22 mouse cellular contexts compared by ENCODE assay signal in the genomic region with DNA sequence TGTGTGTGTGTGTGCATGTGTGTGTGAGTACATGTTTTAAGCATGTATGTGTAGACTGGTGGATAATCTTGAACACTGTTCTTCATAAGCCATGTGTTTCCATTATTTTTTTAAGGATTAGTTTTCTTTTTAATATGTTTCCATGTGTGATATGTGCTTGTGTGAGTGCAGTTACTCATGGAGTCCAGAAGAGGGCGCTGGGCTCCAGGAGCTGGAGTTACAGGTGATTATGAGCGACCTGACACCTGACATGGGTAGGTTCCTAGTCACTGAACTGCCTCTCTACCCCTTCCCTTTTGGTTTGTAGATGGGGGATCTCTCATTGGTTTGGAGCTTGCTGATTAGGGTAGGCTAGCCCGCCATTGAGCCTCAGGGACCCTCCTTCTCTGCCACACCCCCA. TPM values are rescaled to one million over a fixed set of nuclear protein-coding genes. Genes with fewer than 3 reads are reported as not detected.
DNase-seq lines count a peak whose midpoint lies in the region; ATAC-seq and TF ChIP-seq lines count a peak whose summit lies in the region.
"Had no signal": no experiment of that assay in that cellular context is flagged by ENCODE, and none has a peak within 500 bp of the region (broad histone marks: within the 10 kb centered on the region; RNA-seq: fewer than 3 reads in every experiment).

No protein-coding gene starts in this region.

- no peak; the same call in 1 of the 2 replicates for TF ChIP-seq RAD21 in MEL (IDR thresholded peaks at IDR 0.05; ENCODE audit: low read depth, low read length)

- TF ChIP-seq POLR2A in MEL (IDR thresholded peaks at IDR 0.05; ENCODE audit: control insufficient read depth in 1 of 2, insufficient read depth in 1 of 2, low read depth in 1 of 2, low read length in 2 of 2, poor library complexity in 1 of 2): no peak

- TF ChIP-seq CTCF in intestine, postnatal 0 days (IDR thresholded peaks at IDR 0.05; ENCODE audit: low read depth): peak; percentile 52
- peak; percentile 39; the same call in 1 of the 2 replicates for TF ChIP-seq CTCF in lung, postnatal 0 days (IDR thresholded peaks at IDR 0.05)
- TF ChIP-seq CTCF in MEL (IDR thresholded peaks at IDR 0.05 in 2 of 3, conservative IDR thresholded peaks at IDR 0.05 in 1 of 3; ENCODE audit: control insufficient read depth in 1 of 3, insufficient read depth in 1 of 3, low read depth in 2 of 3, low read length in 3 of 3, poor library complexity in 1 of 3, severe bottlenecking in 1 of 3): peak; percentile 17 to 21 (median 19); a peak in 3 of 6 replicates
- TF ChIP-seq CTCF in stomach, postnatal 0 days (IDR thresholded peaks at IDR 0.05; ENCODE audit: low read depth): peak; percentile 43

- H3K9me3 ChIP-seq in intestine, postnatal 0 days (ENCODE audit: control insufficient read depth): no peaks in the 10 kb centered on the region
- 0 out of 2 replicates have a peak, but pooled peaks cover 3% of the 10 kb centered on the region for H3K9me3 ChIP-seq in intestine, embryonic 15.5 days
- no peaks in the 10 kb centered on the region for H3K9me3 ChIP-seq in lung, postnatal 0 days (ENCODE audit: low read length)
- no peaks in the 10 kb centered on the region for H3K9me3 ChIP-seq in MEL (replicated peaks; ENCODE audit: insufficient read depth, low read length)
- no peaks in the 10 kb centered on the region for H3K9me3 ChIP-seq in stomach, postnatal 0 days (ENCODE audit: control insufficient read depth, low read length)
- H3K9me3 ChIP-seq: embryonic facial prominence, embryonic 13.5 days; forebrain, embryonic 15.5 days; heart, embryonic 12.5 days; hindbrain, embryonic 13.5 days; liver, embryonic 13.5 days; midbrain, embryonic 13.5 days; neural tube, embryonic 13.5 days had no signal

- no peaks in the 10 kb centered on the region for H3K79me2 ChIP-seq in MEL (ENCODE audit: control insufficient read depth, insufficient read depth, low read length, poor library complexity)

- no peak overlapping the region for H3K27ac ChIP-seq in intestine, postnatal 0 days (ENCODE audit: low read depth, low read length)
- H3K27ac ChIP-seq in intestine, embryonic 15.5 days: no peak overlapping the region
- H3K27ac ChIP-seq in lung, postnatal 0 days (ENCODE audit: low read length): no peak overlapping the region
- H3K27ac ChIP-seq in MEL (ENCODE audit: control insufficient read depth, low read depth, low read length): no peak overlapping the region
- no peak overlapping the region for H3K27ac ChIP-seq in stomach, postnatal 0 days (replicated peaks)
- H3K27ac ChIP-seq: embryonic facial prominence, embryonic 13.5 days; forebrain, embryonic 15.5 days; hindbrain, embryonic 13.5 days; kidney, postnatal 0 days; liver, embryonic 13.5 days; midbrain, embryonic 13.5 days; neural tube, embryonic 13.5 days had no signal

- ATAC-seq in intestine, postnatal 0 days: no peak
- no peak for ATAC-seq in intestine, embryonic 15.5 days
- ATAC-seq in lung, postnatal 0 days: no peak
- ATAC-seq in stomach, postnatal 0 days (ENCODE audit: low FRiP score, low TSS enrichment): no peak
- ATAC-seq: forebrain, embryonic 15.5 days; midbrain, embryonic 13.5 days had no signal

- TF ChIP-seq EP300 in lung, postnatal 0 days (IDR thresholded peaks at IDR 0.05): no peak
- TF ChIP-seq EP300 in MEL (IDR thresholded peaks at IDR 0.05; ENCODE audit: low read depth in 1 of 2, low read length in 2 of 2): no peak
- TF ChIP-seq EP300 in stomach, postnatal 0 days (optimal IDR thresholded peaks at IDR 0.05): no peak

- no peak overlapping the region for H3K4me3 ChIP-seq in intestine, postnatal 0 days (ENCODE audit: low read depth, low read length)
- no peak overlapping the region for H3K4me3 ChIP-seq in intestine, embryonic 15.5 days (replicated peaks)
- H3K4me3 ChIP-seq in lung, postnatal 0 days (ENCODE audit: low read depth, low read length): no peak overlapping the region
- no peak overlapping the region for H3K4me3 ChIP-seq in MEL (ENCODE audit: control insufficient read depth in 1 of 2, insufficient read depth in 1 of 2, low read depth in 2 of 2, low read length in 2 of 2)
- H3K4me3 ChIP-seq in stomach, postnatal 0 days (ENCODE audit: low read depth, low read length): no peak overlapping the region
- H3K4me3 ChIP-seq: embryonic facial prominence, embryonic 13.5 days; forebrain, embryonic 15.5 days; heart, embryonic 12.5 days; hindbrain, embryonic 13.5 days; liver, embryonic 13.5 days; midbrain, embryonic 13.5 days; neural tube, embryonic 13.5 days had no signal

- no peak overlapping the region for H3K4me2 ChIP-seq in intestine, postnatal 0 days (replicated peaks; ENCODE audit: low read depth)
- no peak overlapping the region for H3K4me2 ChIP-seq in intestine, embryonic 15.5 days (replicated peaks)
- no peak overlapping the region for H3K4me2 ChIP-seq in lung, postnatal 0 days (replicated peaks; ENCODE audit: low read depth, low read length)
- H3K4me2 ChIP-seq in stomach, postnatal 0 days (replicated peaks; ENCODE audit: low read depth): no peak overlapping the region
- H3K4me2 ChIP-seq: embryonic facial prominence, embryonic 13.5 days; forebrain, embryonic 15.5 days; heart, embryonic 12.5 days; hindbrain, embryonic 13.5 days; liver, embryonic 13.5 days; midbrain, embryonic 13.5 days; neural tube, embryonic 13.5 days had no signal

- no peak for DNase-seq in lung, postnatal 0 days (ENCODE audit: low spot score)
- DNase-seq in lung, postnatal 25 days (ENCODE audit: low spot score): no peak
- DNase-seq in MEL (ENCODE audit: low read depth, low spot score): no peak
- DNase-seq in stomach, postnatal 0 days (ENCODE audit: low spot score): no peak
- DNase-seq in urinary bladder, adult 18-20 months (ENCODE audit: low spot score in 2 of 2): no peak
- DNase-seq: B cell, adult 2 months; cerebellum, adult 9-11 months; kidney, adult 11 months; left cerebral cortex, postnatal 4 days; liver, embryonic 13.5 days; spleen, adult 18-20 months; thymus, adult 2 months had no signal

- 57% methylated on average over 3 of the region's 3 CpGs for WGBS in intestine, postnatal 0 days
- WGBS in intestine, embryonic 15.5 days: 45% methylated on average over 3 of the region's 3 CpGs
- WGBS in lung, postnatal 0 days: 44% methylated on average over 3 of the region's 3 CpGs
- WGBS in stomach, postnatal 0 days: 46% methylated on average over 3 of the region's 3 CpGs

- H3K4me1 ChIP-seq in intestine, postnatal 0 days (replicated peaks; ENCODE audit: control insufficient read depth, insufficient read depth, low read length): no peaks in the 10 kb centered on the region
- no peaks in the 10 kb centered on the region for H3K4me1 ChIP-seq in intestine, embryonic 15.5 days (replicated peaks)
- no peaks in the 10 kb centered on the region for H3K4me1 ChIP-seq in lung, postnatal 0 days (ENCODE audit: insufficient read depth, low read depth, low read length)
- no peaks in the 10 kb centered on the region for H3K4me1 ChIP-seq in MEL (ENCODE audit: control insufficient read depth in 1 of 2, insufficient read depth in 2 of 2, low read length in 2 of 2)
- no peaks in the 10 kb centered on the region for H3K4me1 ChIP-seq in stomach, postnatal 0 days (replicated peaks; ENCODE audit: control insufficient read depth, insufficient read depth)
- H3K4me1 ChIP-seq: embryonic facial prominence, embryonic 13.5 days; forebrain, embryonic 15.5 days; hindbrain, embryonic 13.5 days; liver, embryonic 13.5 days; midbrain, embryonic 13.5 days; neural tube, embryonic 13.5 days had no signal

- H3K36me3 ChIP-seq in intestine, postnatal 0 days (ENCODE audit: control insufficient read depth, insufficient read depth): no peaks in the 10 kb centered on the region
- no peaks in the 10 kb centered on the region for H3K36me3 ChIP-seq in intestine, embryonic 15.5 days
- no peaks in the 10 kb centered on the region for H3K36me3 ChIP-seq in lung, postnatal 0 days (ENCODE audit: insufficient read depth, low read length)
- no peaks in the 10 kb centered on the region for H3K36me3 ChIP-seq in MEL (ENCODE audit: control insufficient read depth in 1 of 2, insufficient read depth in 2 of 2, low read length in 2 of 2)
- H3K36me3 ChIP-seq in stomach, postnatal 0 days (ENCODE audit: control insufficient read depth, insufficient read depth, low read length): no peaks in the 10 kb centered on the region
- H3K36me3 ChIP-seq: embryonic facial prominence, embryonic 13.5 days; forebrain, embryonic 15.5 days; G1E; heart, embryonic 12.5 days; hindbrain, embryonic 13.5 days; liver, embryonic 13.5 days; midbrain, embryonic 13.5 days; neural tube, embryonic 13.5 days had no signal

- no peaks in the 10 kb centered on the region for H3K27me3 ChIP-seq in intestine, postnatal 0 days (replicated peaks; ENCODE audit: control insufficient read depth, insufficient read depth, low read length)
- no peaks in the 10 kb centered on the region for H3K27me3 ChIP-seq in intestine, embryonic 15.5 days (replicated peaks)
- no peaks in the 10 kb centered on the region for H3K27me3 ChIP-seq in lung, postnatal 0 days (replicated peaks; ENCODE audit: insufficient read depth, low read length)
- no peaks in the 10 kb centered on the region; a peak in 1 of 4 replicates for H3K27me3 ChIP-seq in MEL (ENCODE audit: control insufficient read depth in 1 of 2, insufficient read depth in 2 of 2, low read length in 2 of 2)
- H3K27me3 ChIP-seq in stomach, postnatal 0 days (ENCODE audit: control insufficient read depth, insufficient read depth, low read length): no peaks in the 10 kb centered on the region
- H3K27me3 ChIP-seq: embryonic facial prominence, embryonic 13.5 days; forebrain, embryonic 15.5 days; heart, embryonic 12.5 days; hindbrain, embryonic 13.5 days; liver, embryonic 13.5 days; midbrain, embryonic 13.5 days; neural tube, embryonic 13.5 days had no signal

- H3K9ac ChIP-seq in intestine, postnatal 0 days (ENCODE audit: low read depth, low read length): no peak overlapping the region
- H3K9ac ChIP-seq in intestine, embryonic 15.5 days: no peak overlapping the region
- H3K9ac ChIP-seq in lung, postnatal 0 days (replicated peaks; ENCODE audit: low read depth): no peak overlapping the region
- H3K9ac ChIP-seq in MEL (ENCODE audit: control insufficient read depth, low read depth, low read length, poor library complexity, severe bottlenecking): no peak overlapping the region
- H3K9ac ChIP-seq in stomach, postnatal 0 days (ENCODE audit: low read length): no peak overlapping the region
- H3K9ac ChIP-seq: embryonic facial prominence, embryonic 13.5 days; forebrain, embryonic 15.5 days; heart, embryonic 12.5 days; hindbrain, embryonic 13.5 days; liver, embryonic 13.5 days; midbrain, embryonic 13.5 days; neural tube, embryonic 13.5 days had no signal

TF ChIP-seq in MEL, 35 proteins besides CTCF, POLR2A, EP300 and RAD21 (continues in another document):
- TF ChIP-seq POLR2AphosphoS2 (IDR thresholded peaks at IDR 0.05; ENCODE audit: low read length): no peak

RNA-seq across cellular contexts. Expression of gene Clic5, which starts 16.5 kb away (rescaled TPM):
- polyA plus RNA-seq in intestine, postnatal 0 days (2015; fragmentation: Nextera tagmentation; extraction: Ambion mirVana): 20.8 and 26.8 TPM in 2 replicates
- 20.0 and 20.6 TPM in 2 replicates for polyA plus RNA-seq in intestine, embryonic 15.5 days (2015; fragmentation: Nextera tagmentation; extraction: Ambion mirVana)
- polyA plus RNA-seq in lung, postnatal 0 days (2015; fragmentation: Nextera tagmentation; extraction: Ambion mirVana): 83.6 and 122 TPM in 2 replicates
- total RNA-seq in MEL (2012; rRNA removed): not detected in 2 replicates
- polyA plus RNA-seq in MEL (2012; ENCODE audit: insufficient read depth in 1 of 2, insufficient read length in 2 of 2, low read depth in 1 of 2, low replicate concordance in 2 of 2, missing spikeins in 1 of 2): not detected
- 3.7 and 4.8 TPM in 2 replicates for polyA plus RNA-seq in stomach, postnatal 0 days (2015; fragmentation: Nextera tagmentation; extraction: Ambion mirVana)
- polyA plus RNA-seq: G1E had no signal
